Mouse (Mus musculus) ovary, postnatal 14 days (tissue): ENCODE measurements at regions not wholly inside any gene's neighbourhood (a gene's known extent, or its start where the extent isn't known, plus 50 kb on each side); places are given as distances from the start of the nearest gene placed in this dataset.

Experiments used
- DNase-seq: peaks from one replicate; pipeline ENCODE4 v3.0.0; 2022; ENCODE audit warnings: low spot score

- DNase-seq = no peak
Measured at GRCm38 (mm10) chr5:4697346-4698095, 60.3 kb downstream of the Fzd1 start.

- no peak for DNase-seq
Measured at GRCm38 (mm10) chr5:4696701-4697100, 61.1 kb downstream of the Fzd1 start.

- DNase-seq = no peak
Measured at GRCm38 (mm10) chr5:4689130-4689529, 68.7 kb downstream of the Fzd1 start.

GRCm38 (mm10) chr5:4675316-4675715, 82.5 kb downstream of the Fzd1 start:
- DNase-seq = no peak

GRCm38 (mm10) chr5:4666381-4666780, 91.5 kb downstream of the Fzd1 start:
- DNase-seq = no peak

GRCm38 (mm10) chr5:4665978-4666377, 91.9 kb downstream of the Fzd1 start:
- no peak for DNase-seq

GRCm38 (mm10) chr5:4664918-4665317, 92.9 kb downstream of the Fzd1 start:
- no peak for DNase-seq

GRCm38 (mm10) chr5:4664488-4664887, 93.3 kb downstream of the Fzd1 start:
- DNase-seq = no peak

- DNase-seq = no peak
Measured at GRCm38 (mm10) chr5:4662198-4662585, 95.6 kb downstream of the Fzd1 start.

- DNase-seq = no peak
Measured at GRCm38 (mm10) chr5:4661420-4662197, 96.2 kb downstream of the Fzd1 start.

- no peak for DNase-seq
Measured at GRCm38 (mm10) chr5:4657982-4658381, 99.9 kb downstream of the Fzd1 start.

- DNase-seq = no peak
Measured at GRCm38 (mm10) chr5:4654186-4654585, 103.6 kb downstream of the Fzd1 start.

GRCm38 (mm10) chr5:4651167-4651955, 106.5 kb downstream of the Fzd1 start:
- DNase-seq = no peak

- no peak for DNase-seq
Measured at GRCm38 (mm10) chr5:4650709-4651108, 107.1 kb downstream of the Fzd1 start.

- no peak for DNase-seq
Measured at GRCm38 (mm10) chr5:4649858-4650556, 107.8 kb downstream of the Fzd1 start.

GRCm38 (mm10) chr5:4641041-4641440, 116.8 kb downstream of the Fzd1 start:
- DNase-seq = no peak

- DNase-seq = no peak
Measured at GRCm38 (mm10) chr5:4633763-4634162, 124.1 kb downstream of the Fzd1 start.

- DNase-seq = no peak
Measured at GRCm38 (mm10) chr5:4625206-4625605, 132.6 kb downstream of the Fzd1 start.

GRCm38 (mm10) chr5:4623625-4624024, 134.2 kb downstream of the Fzd1 start:
- DNase-seq = no peak

GRCm38 (mm10) chr5:4620513-4621210, 137.2 kb downstream of the Fzd1 start:
- DNase-seq = no peak

GRCm38 (mm10) chr5:4615233-4615632, 142.6 kb downstream of the Fzd1 start:
- no peak for DNase-seq
